Mouse (Mus musculus) lung, embryonic 15.5 days (tissue): ENCODE data around the gene Olfr1408. TPM values are rescaled to one million over a fixed set of nuclear protein-coding genes. Genes with fewer than 3 reads are reported as not detected.

Experiments
- ATAC-seq: fragments of 200-750 bp; cut with Nextera tagmentation; 2 replicates; pipeline ENCODE4 v1.8.0; 2017; ENCODE audit warnings: moderate number of reproducible peaks, borderline replicate concordance; ENCODE audit not compliant: low FRiP score, low TSS enrichment; ENCODE audit errors: extremely low read depth
- H3K27ac ChIP-seq: fragments of 300-500 bp; sonication (generic); 2 replicates; pipeline ENCODE4 v1.5.1; 2015; ENCODE audit warnings: moderate library complexity, mild to moderate bottlenecking, inconsistent platforms
- H3K27me3 ChIP-seq: fragments of 300-500 bp; sonication (generic); 2 replicates; pipeline ENCODE4 v1.6.1; 2015; ENCODE audit warnings: inconsistent platforms
- H3K36me3 ChIP-seq: fragments of 300-500 bp; sonication (generic); 2 replicates; pipeline ENCODE4 v1.6.1; 2015; ENCODE audit warnings: inconsistent platforms
- H3K4me1 ChIP-seq: fragments of 300-500 bp; sonication (generic); 2 replicates; pipeline ENCODE4 v1.6.1; 2015; ENCODE audit warnings: inconsistent platforms
- H3K4me2 ChIP-seq: fragments of 300-500 bp; sonication (generic); 2 replicates; pipeline ENCODE4 v1.6.1; 2015; ENCODE audit warnings: inconsistent platforms, mild to moderate bottlenecking, moderate library complexity
- H3K4me3 ChIP-seq: fragments of 300-500 bp; sonication (generic); 2 replicates; pipeline ENCODE4 v1.5.1; 2015; ENCODE audit warnings: mild to moderate bottlenecking, inconsistent platforms
- H3K9ac ChIP-seq: fragments of 300-500 bp; sonication (generic); 2 replicates; pipeline ENCODE4 v1.6.1; 2015; ENCODE audit warnings: inconsistent platforms
- H3K9me3 ChIP-seq: fragments of 300-500 bp; sonication (generic); 2 replicates; pipeline ENCODE4 v1.6.1; 2016; ENCODE audit warnings: inconsistent platforms
- WGBS: fragments of 180-500 bp; shearing (Covaris S2); methylation state at CpG from one replicate; pipeline ENCODE4 v1.1.7; 2015; 5-methylcytosine and 5-hydroxymethylcytosine counted together
- polyA plus RNA-seq: library from polyadenylated mRNA; unstranded; fragments of >200 nt; fragmentation: Nextera tagmentation; extraction: Ambion mirVana; gene quantifications from 2 replicates; pipeline ENCODE4 v1.2.1, GENCODE M21; 2015

Olfr1408 gene
- not detected in 2 replicates for polyA plus RNA-seq

GRCm38 (mm10) chr1:173137274-173137673 lies at the start of gene Olfr1408:
Gene Olfr1408 (minus strand): TSS chr1:173137374.
- ATAC-seq = no peak
- 66% methylated on average over 2 of the region's 2 CpGs for WGBS
- Histone ChIP-seq H3K36me3 (no peaks in the 10 kb centered on the region), H3K4me3 (no peak within 1 kb of the TSS), H3K4me1 (no peaks in the 10 kb centered on the region), H3K4me2 (no peak within 1 kb of the TSS), H3K27ac (no peak within 1 kb of the TSS), H3K9ac (no peak within 1 kb of the TSS), H3K27me3 (no peaks in the 10 kb centered on the region), H3K9me3 (no peaks in the 10 kb centered on the region)

DNA sequence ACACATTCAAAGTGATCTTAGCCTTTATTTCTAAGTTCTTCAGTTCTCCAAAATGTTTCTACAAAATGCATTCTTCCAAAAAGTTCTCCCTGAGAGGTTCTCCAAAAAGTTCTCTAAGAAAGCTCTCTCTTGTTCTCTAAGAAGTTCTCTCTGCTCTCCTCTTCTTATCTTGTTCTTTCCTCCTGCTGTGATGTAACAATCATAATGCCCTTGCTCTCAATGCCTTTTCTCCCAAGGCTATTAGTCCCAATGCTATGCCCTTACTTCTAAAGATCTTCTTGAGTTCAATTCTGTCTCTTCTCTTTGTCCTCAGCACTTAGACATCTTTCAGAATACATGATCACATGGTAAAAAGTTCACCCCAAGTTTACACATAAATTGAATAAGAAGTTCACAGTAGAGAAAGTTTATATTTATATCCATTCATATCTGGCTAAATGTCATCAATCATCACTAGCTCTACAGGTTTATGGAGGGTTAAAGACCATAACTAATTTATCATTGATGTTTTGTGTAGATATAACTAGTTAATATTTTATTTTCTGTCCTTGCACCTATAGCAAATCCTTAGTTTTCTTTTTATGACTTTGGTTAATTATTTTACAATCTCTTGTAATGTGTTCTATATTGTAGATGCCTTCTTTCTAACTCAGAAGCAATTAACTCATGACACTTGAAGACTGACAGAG lies 37.1 kb upstream of the Olfr1408 start:
- Histone ChIP-seq H3K27ac (no peak overlapping the region), H3K4me2 (no peak overlapping the region)
- ATAC-seq = no peak

More for the DNA sequence above, 37.1 kb upstream of the Olfr1408 start:
- H3K27me3 ChIP-seq = no peaks in the 10 kb centered on the region
- H3K9me3 ChIP-seq = no peaks in the 10 kb centered on the region
- H3K36me3 ChIP-seq = no peaks in the 10 kb centered on the region
- H3K9ac ChIP-seq = no peak overlapping the region
- no peak overlapping the region for H3K4me3 ChIP-seq
- H3K4me1 ChIP-seq = no peaks in the 10 kb centered on the region

Other genes with a start within 250 kb of the Olfr1408 start
- 0.26 and 0.28 TPM in 2 replicates for gene Apcs, start 242.3 kb downstream of the Olfr1408 start, polyA plus RNA-seq
- gene Olfr16, start 187.0 kb downstream of the Olfr1408 start, polyA plus RNA-seq = not detected in 2 replicates
- not detected in 2 replicates for gene Olfr1406, start 53.3 kb upstream of the Olfr1408 start, polyA plus RNA-seq
- gene Olfr218, start 60.4 kb upstream of the Olfr1408 start, polyA plus RNA-seq = not detected in 2 replicates
- not detected in 2 replicates for gene Olfr1404, start 75.0 kb upstream of the Olfr1408 start, polyA plus RNA-seq
- gene Fcer1a, start 89.8 kb upstream of the Olfr1408 start, polyA plus RNA-seq = 0.20 TPM in 1 of 2 replicates, not detected in the other
- not detected in 2 replicates for gene Olfr418, start 128.6 kb upstream of the Olfr1408 start, polyA plus RNA-seq
- gene Mptx2, start 140.4 kb upstream of the Olfr1408 start, polyA plus RNA-seq = not detected in 2 replicates
- 0.64 and 1.2 TPM in 2 replicates for gene Ackr1, start 196.4 kb upstream of the Olfr1408 start, polyA plus RNA-seq
- 0.84 and 1.7 TPM in 2 replicates for gene Aim2, start 213.5 kb upstream of the Olfr1408 start, polyA plus RNA-seq
- gene Cadm3, start 230.3 kb upstream of the Olfr1408 start, polyA plus RNA-seq = 1.1 TPM in 2 replicates